Mouse (Mus musculus): ENCODE data around the gene Baz1a. TPM values are rescaled to one million over a fixed set of nuclear protein-coding genes. Genes with fewer than 3 reads are reported as not detected.

Baz1a gene
- total RNA-seq (2015; ENCODE audit: low replicate concordance) (80.5 and 122 TPM in 2 replicates), total RNA-seq (2017; ENCODE audit: low replicate concordance) (52.7 and 55.5 TPM in 2 replicates)

GRCm38 (mm10) chr12:55013626-55014398 lies at the start of gene Baz1a:
TSS of gene Baz1a (minus strand) at chr12:55014348.
- no peak for ATAC-seq (replicated peaks; ENCODE audit: low FRiP score, poor library complexity, severe bottlenecking)

- ATAC-seq (replicated peaks; ENCODE audit: low FRiP score, poor library complexity, severe bottlenecking): no peak
Observed at GRCm38 (mm10) chr12:55062141-55062540, 48.0 kb upstream of the Baz1a start.

GRCm38 (mm10) chr12:55061006-55061405 lies 46.9 kb upstream of the Baz1a start:
- no peak for ATAC-seq (replicated peaks; ENCODE audit: low FRiP score, poor library complexity, severe bottlenecking)

GRCm38 (mm10) chr12:55060212-55060898 lies 46.2 kb upstream of the Baz1a start:
- ATAC-seq (replicated peaks; ENCODE audit: low FRiP score, poor library complexity, severe bottlenecking): peak; percentile 81

- peak; percentile 53 for ATAC-seq (replicated peaks; ENCODE audit: low FRiP score, poor library complexity, severe bottlenecking)
Observed at GRCm38 (mm10) chr12:55059812-55060211, 45.7 kb upstream of the Baz1a start.

GRCm38 (mm10) chr12:55058865-55059615 lies 44.9 kb upstream of the Baz1a start:
- ATAC-seq (replicated peaks; ENCODE audit: low FRiP score, poor library complexity, severe bottlenecking): no peak

- no peak for ATAC-seq (replicated peaks; ENCODE audit: low FRiP score, poor library complexity, severe bottlenecking)
Observed at GRCm38 (mm10) chr12:55056703-55057102, 42.6 kb upstream of the Baz1a start.

- no peak for ATAC-seq (replicated peaks; ENCODE audit: low FRiP score, poor library complexity, severe bottlenecking)
Observed at GRCm38 (mm10) chr12:55054551-55055241, 40.5 kb upstream of the Baz1a start.

- ATAC-seq (replicated peaks; ENCODE audit: low FRiP score, poor library complexity, severe bottlenecking): peak; percentile 67
Observed at GRCm38 (mm10) chr12:55053267-55053666, 39.1 kb upstream of the Baz1a start.

- ATAC-seq (replicated peaks; ENCODE audit: low FRiP score, poor library complexity, severe bottlenecking): peak; percentile 90
Observed at GRCm38 (mm10) chr12:55051210-55052173, 37.3 kb upstream of the Baz1a start.

GRCm38 (mm10) chr12:55049731-55050353 lies 35.7 kb upstream of the Baz1a start:
- ATAC-seq (replicated peaks; ENCODE audit: low FRiP score, poor library complexity, severe bottlenecking): no peak

- no peak for ATAC-seq (replicated peaks; ENCODE audit: low FRiP score, poor library complexity, severe bottlenecking)
Observed at GRCm38 (mm10) chr12:55041011-55041410, 26.9 kb upstream of the Baz1a start.

- ATAC-seq (replicated peaks; ENCODE audit: low FRiP score, poor library complexity, severe bottlenecking): 0 out of 2 replicates have a peak, but pooled peaks have one; percentile 45
Observed at GRCm38 (mm10) chr12:55027088-55027487, 12.9 kb upstream of the Baz1a start.

GRCm38 (mm10) chr12:55023284-55023683 lies 9.1 kb upstream of the Baz1a start:
- no peak for ATAC-seq (replicated peaks; ENCODE audit: low FRiP score, poor library complexity, severe bottlenecking)

- ATAC-seq (replicated peaks; ENCODE audit: low FRiP score, poor library complexity, severe bottlenecking): no peak
Observed at GRCm38 (mm10) chr12:55019421-55019877, 5.3 kb upstream of the Baz1a start.

GRCm38 (mm10) chr12:55017119-55017721 lies 3.1 kb upstream of the Baz1a start:
- ATAC-seq (replicated peaks; ENCODE audit: low FRiP score, poor library complexity, severe bottlenecking): no peak

- no peak for ATAC-seq (replicated peaks; ENCODE audit: low FRiP score, poor library complexity, severe bottlenecking)
Observed at GRCm38 (mm10) chr12:55016339-55017118, 2.4 kb upstream of the Baz1a start.
